Mouse (Mus musculus) heart, postnatal 0 days (tissue): ENCODE results near the gene Lingo2.

Experiments
- CTCF ChIP-seq: IDR thresholded peaks from 2 replicates; pipeline ENCODE4 v1.5.1; 2016; ENCODE audit warnings: antibody characterized with exemption, control low read depth, low read depth
- EP300 ChIP-seq: IDR thresholded peaks from 2 replicates; pipeline ENCODE4 v1.6.1; 2016; ENCODE audit warnings: antibody characterized with exemption, low read depth

DNA sequence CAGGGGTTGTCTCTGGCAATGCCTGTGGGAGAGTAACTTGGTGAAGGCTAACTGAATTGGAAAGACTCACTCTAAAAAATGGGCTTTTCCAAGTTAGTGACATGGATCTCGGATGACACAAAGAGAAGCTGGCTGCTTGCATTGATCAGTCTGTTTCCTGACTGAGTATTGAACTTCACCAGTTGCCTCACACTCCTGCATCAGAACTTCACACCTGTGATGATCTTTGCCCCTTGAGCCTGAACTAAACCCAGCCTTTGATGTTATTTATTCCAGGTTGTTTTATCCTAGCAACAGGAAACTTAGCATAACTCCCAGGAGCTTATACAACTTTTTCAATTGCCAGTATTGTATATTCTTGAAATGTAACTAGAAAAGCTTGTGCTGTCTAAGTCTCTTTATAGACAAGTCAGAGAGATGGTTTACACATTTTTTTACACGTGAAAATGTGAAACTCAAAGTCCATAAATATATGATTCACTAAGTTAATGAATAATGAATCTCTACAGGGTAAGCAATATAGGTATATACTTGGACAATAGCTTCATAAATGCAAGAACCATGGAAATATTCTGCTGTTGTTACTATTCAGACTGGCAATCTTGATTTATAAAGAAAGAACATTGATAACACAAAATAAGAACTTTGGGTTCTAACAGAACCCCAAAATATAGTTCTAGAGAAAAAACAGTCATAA is 410.7 kb downstream of the Lingo2 start:
- TF ChIP-seq CTCF (no peak), EP300 (no peak)
